Mouse (Mus musculus): ENCODE data around the gene Dst. TPM values are rescaled to one million over a fixed set of nuclear protein-coding genes. Genes with fewer than 3 reads are reported as not detected.

Dst gene
- total RNA-seq, 2 experiments from 2014 or later = 291 to 304 TPM

DNA sequence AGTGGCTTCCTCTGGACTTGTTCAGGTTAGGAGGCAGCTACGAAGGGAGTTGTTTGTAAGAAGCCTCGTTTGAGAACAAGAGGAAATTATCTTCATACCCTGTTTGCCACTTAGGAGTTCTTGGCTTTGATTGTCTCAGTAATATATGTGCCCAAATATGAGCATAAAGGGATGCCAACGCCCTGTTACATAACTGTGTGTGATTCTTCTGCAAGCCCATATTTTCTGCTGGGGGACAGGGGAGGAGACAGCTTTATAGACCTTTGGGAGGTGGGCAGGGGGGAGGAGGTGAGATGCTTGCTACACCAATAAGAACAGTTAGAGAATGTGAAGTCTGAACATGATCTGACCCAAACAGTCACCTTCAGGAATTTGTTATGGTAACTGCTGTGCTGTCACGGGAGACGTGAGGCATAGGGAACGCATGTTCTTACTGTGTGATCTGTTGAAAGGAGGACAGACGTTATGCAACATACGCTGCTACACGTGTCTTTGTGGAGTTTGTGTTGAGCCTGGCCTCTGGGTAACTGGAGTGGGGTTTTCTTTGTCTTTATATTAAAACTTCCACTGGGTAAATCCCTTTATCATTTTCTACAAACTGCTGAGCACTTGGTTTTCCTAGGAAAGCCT, 235.0 kb downstream of the Dst start:
- no peak for DNase-seq
- intact Hi-C loops (cut with DNase I) = no loop called here
- no peak for TF ChIP-seq CTCF (IDR thresholded peaks at IDR 0.05)
- H3K4me3 ChIP-seq = no peak overlapping the region
- H3K27ac ChIP-seq = no peak overlapping the region

DNA sequence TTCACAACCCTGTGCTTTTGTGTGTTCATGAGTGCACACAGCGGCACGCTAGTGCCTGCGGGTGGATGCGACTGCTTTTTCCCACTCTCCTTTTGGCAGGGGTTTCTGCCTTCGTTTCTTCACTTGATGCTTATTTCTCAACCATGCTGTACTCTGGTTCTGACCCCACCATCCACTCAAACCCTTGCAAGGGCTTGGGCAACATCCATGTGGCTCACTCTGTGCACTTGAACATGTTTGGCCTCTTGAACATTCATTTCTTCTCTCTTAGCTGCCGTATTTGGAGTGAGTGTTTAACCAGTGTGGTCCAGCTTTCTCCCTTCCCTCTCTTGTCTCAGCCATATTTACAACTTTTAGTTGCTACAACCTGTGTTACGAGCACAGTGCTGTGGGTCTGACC, 236.8 kb downstream of the Dst start:
- TF ChIP-seq CTCF (IDR thresholded peaks at IDR 0.05) = no peak
- no peak overlapping the region for H3K4me3 ChIP-seq
- no peak for DNase-seq
- intact Hi-C loops (cut with DNase I) = no loop called here
- H3K27ac ChIP-seq = no peak overlapping the region

GRCm38 (mm10) chr1:34148039-34148438, 240.0 kb downstream of the Dst start:
- no peak for TF ChIP-seq CTCF (IDR thresholded peaks at IDR 0.05)
- intact Hi-C loops (cut with DNase I) = no loop called here
- H3K27ac ChIP-seq = 0 out of 2 replicates have a peak overlapping the region, but pooled peaks have one; percentile 40
- DNase-seq = no peak
- H3K4me3 ChIP-seq = no peak overlapping the region

DNA sequence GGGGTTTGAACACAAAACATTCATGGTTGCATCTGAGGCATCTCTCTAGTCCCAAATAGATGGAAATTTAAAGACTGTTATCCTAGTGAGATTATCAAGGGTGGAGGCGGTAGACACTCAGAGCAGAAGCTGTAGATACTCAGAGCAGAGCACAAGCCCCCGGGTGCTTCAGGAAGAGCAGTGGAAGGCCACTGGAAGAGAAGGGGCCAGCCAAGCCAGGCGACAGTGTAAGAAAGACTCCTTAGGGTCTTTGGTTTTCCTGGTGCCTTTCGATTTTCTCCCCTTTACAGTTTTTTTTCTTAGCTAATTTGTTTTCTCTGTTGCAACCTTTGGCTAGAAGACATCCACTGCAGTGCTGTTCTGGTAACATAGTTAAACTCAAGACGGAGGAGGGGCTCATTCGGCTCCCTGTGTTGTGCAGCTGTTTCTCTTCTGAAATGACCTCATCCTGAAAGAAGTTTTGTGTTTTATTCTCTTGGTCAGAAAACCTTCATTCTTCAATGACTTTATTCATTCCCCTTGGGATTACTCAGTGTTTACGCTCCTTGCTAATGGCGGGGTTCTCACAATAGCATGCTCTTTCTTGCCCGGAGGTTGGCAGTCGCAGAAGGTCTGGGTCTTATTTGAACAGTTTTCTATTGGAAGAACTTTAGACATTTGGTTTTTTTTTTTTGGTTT, 242.5 kb downstream of the Dst start:
- intact Hi-C loops (cut with DNase I) = no loop called here
- peak overlapping the region; percentile 78 for H3K27ac ChIP-seq
- peak; percentile 39 for DNase-seq
- TF ChIP-seq CTCF (IDR thresholded peaks at IDR 0.05) = no peak
- H3K4me3 ChIP-seq = peak overlapping the region; percentile 8; the same call in 1 of the 2 replicates

GRCm38 (mm10) chr1:34152683-34153082, 244.7 kb downstream of the Dst start:
- no peak for TF ChIP-seq CTCF (IDR thresholded peaks at IDR 0.05)
- intact Hi-C loops (cut with DNase I) = no loop called here
- DNase-seq = no peak
- Histone ChIP-seq H3K4me3 (no peak overlapping the region), H3K27ac (no peak overlapping the region)

DNA sequence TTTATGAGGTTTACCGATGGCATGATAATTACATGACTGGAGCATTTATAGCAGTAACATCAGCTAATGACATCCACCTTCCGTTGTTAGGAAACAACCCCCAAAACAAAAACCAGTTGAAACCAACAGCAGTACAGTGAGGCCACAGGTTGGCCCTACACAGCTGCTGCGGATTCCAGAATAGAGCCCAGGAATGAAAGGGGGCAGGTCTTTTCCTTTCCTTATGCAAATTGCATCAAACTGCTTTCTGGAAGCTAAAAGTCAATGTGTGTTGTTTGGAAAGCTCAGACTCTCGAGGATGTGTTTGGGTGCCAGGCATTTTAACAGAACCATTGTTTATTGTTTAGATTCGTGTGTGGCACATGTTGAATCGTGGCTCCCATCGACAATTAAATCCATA, 248.0 kb downstream of the Dst start:
- TF ChIP-seq CTCF (IDR thresholded peaks at IDR 0.05) = no peak
- Histone ChIP-seq H3K4me3 (no peak overlapping the region), H3K27ac (no peak overlapping the region)
- intact Hi-C loops (cut with DNase I) = no loop called here
- no peak for DNase-seq

DNA sequence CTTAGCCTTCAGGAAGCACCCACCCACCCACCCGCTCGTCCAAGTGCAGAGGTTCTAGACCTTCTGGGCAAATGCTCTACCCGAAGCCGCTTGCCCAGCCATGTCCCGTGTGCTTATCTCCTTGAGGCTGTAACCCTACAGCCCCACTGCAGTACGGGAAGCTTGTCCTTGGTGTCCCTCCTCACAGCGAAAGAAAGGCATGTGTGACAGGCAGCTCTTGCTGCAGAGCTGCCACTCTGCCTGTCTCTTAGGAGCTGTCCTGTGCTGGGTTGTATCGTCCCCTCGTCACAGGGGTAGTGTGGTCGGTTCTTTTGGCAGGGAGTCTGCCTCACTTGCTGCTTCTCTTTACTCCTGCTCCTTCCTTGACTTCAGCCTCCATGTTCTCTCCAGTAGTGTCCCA, 249.7 kb downstream of the Dst start:
- intact Hi-C loops (cut with DNase I) = no loop called here
- Histone ChIP-seq H3K4me3 (no peak overlapping the region), H3K27ac (no peak overlapping the region; the same call in 1 of the 2 replicates)
- DNase-seq = no peak
- TF ChIP-seq CTCF (IDR thresholded peaks at IDR 0.05) = no peak

DNA sequence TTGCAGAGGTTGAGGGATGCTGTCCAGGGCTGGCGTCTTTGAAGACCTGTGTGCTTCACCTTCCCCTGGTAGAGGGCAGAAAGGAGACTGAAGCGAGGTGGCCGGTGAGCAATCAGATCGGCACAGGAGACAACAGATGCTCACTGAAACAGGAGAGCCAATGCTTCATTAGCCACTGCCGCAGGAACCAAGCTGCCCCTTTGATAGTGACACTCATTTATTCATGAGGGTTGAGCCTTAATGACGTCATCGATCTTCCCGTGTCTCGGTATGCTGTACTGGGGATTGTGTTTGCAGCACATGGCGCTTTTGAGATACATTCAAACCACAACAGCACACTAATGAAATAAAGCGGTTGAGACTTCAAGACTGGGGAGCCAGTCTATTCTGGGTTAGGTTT, 250.8 kb downstream of the Dst start:
- Histone ChIP-seq H3K27ac (no peak overlapping the region), H3K4me3 (no peak overlapping the region)
- intact Hi-C loops (cut with DNase I) = no loop called here
- no peak for TF ChIP-seq CTCF (IDR thresholded peaks at IDR 0.05)
- DNase-seq = no peak

- no peak for DNase-seq
- intact Hi-C loops (cut with DNase I) = loop anchor here (5.0 kb wide), 1 partner anchor 98 kb away; no protein-coding TSS in a partner anchor
- Histone ChIP-seq H3K4me3 (no peak overlapping the region), H3K27ac (no peak overlapping the region)
- TF ChIP-seq CTCF (IDR thresholded peaks at IDR 0.05) = no peak
Measured at GRCm38 (mm10) chr1:34159898-34160297, 251.9 kb downstream of the Dst start.

DNA sequence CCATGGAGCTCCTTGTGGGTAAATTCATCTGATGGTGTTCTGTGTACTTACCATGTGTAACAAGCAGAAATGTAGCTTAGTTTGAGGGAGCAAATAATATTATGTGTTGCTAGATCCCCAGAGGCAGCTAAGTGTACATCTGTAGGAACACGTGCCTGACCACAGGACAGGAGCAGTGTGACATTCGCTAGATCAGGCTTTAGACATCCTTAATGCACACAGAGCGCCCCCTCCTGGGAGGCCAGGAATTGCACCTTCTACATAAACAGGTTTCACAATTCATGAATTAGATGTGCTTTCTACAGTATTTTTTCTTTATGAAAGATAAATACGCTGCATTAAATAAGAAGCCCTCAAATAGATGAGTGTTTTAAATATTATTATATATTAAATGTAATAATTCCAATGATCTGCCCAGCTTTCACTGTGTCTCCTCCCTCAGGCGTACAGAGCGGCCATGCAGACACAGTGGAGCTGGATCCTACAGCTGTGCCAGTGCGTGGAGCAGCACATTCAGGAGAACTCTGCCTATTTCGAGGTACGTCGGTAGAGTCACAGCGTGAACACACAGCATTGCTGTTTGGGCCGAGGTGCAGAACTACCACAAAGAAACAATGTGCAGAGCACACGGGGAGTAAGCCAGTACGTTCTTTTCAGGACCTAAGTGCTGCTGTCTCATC, 256.7 kb downstream of the Dst start:
- TF ChIP-seq CTCF (IDR thresholded peaks at IDR 0.05) = peak; percentile 98; the same call in 1 of the 2 replicates
- intact Hi-C loops (cut with DNase I) = loop anchor here (2.0 to 5.0 kb wide), 3 partner anchors 46 to 154 kb away; no protein-coding TSS in a partner anchor
- peak overlapping the region; percentile 20; the same call in 1 of the 2 replicates for H3K27ac ChIP-seq
- DNase-seq = peak; percentile 87
- no peak overlapping the region for H3K4me3 ChIP-seq

- no peak for TF ChIP-seq CTCF (IDR thresholded peaks at IDR 0.05)
- intact Hi-C loops (cut with DNase I) = loop anchor here (2.0 kb wide), 3 partner anchors 47 to 161 kb away; no protein-coding TSS in a partner anchor
- H3K4me3 ChIP-seq = no peak overlapping the region
- no peak overlapping the region; the same call in 1 of the 2 replicates for H3K27ac ChIP-seq
- no peak for DNase-seq
Measured at GRCm38 (mm10) chr1:34165926-34166325, 257.9 kb downstream of the Dst start.

GRCm38 (mm10) chr1:34167151-34168057, 259.4 kb downstream of the Dst start:
- peak overlapping the region; percentile 52 for H3K27ac ChIP-seq
- peak; percentile 70 for DNase-seq
- intact Hi-C loops (cut with DNase I) = loop anchor here (2.0 kb wide), 1 partner anchor 163 kb away; no protein-coding TSS in a partner anchor
- TF ChIP-seq CTCF (IDR thresholded peaks at IDR 0.05) = no peak
- H3K4me3 ChIP-seq = no peak overlapping the region

Data from gastrocnemius, adult 2 months (tissue).